ENCODE assay signal across 16 mouse cellular contexts in genomic region chr10:81579967-81580366, GRCm38 (mm10). TPM values are rescaled to one million over a fixed set of nuclear protein-coding genes. Genes with fewer than 3 reads are reported as not detected.
DNase-seq lines count a peak whose midpoint lies in the region; ATAC-seq and TF ChIP-seq lines count a peak whose summit lies in the region.
"Had no signal": no experiment of that assay in that cellular context is flagged by ENCODE, and none has a peak within 500 bp of the region (broad histone marks: within the 10 kb centered on the region; RNA-seq: fewer than 3 reads in every experiment).

No protein-coding gene starts in this region.

- no peak for TF ChIP-seq EP300 in ES-Bruce4 (IDR thresholded peaks at IDR 0.05; ENCODE audit: insufficient read depth, low read depth, low read length)
- no peak for TF ChIP-seq EP300 in liver, postnatal 0 days (IDR thresholded peaks at IDR 0.05; ENCODE audit: low read depth)

- peaks cover 11% of the 10 kb centered on the region for H3K27me3 ChIP-seq in kidney, embryonic 16.5 days (ENCODE audit: insufficient read depth, low read length)
- H3K27me3 ChIP-seq in kidney, adult 2 months (replicated peaks; ENCODE audit: control insufficient read depth, insufficient read depth, low read length) = no peaks in the 10 kb centered on the region
- no peaks in the 10 kb centered on the region for H3K27me3 ChIP-seq in ES-Bruce4 (ENCODE audit: control insufficient read depth, insufficient read depth, low read length, poor library complexity, severe bottlenecking)
- H3K27me3 ChIP-seq in liver, postnatal 0 days (ENCODE audit: insufficient read depth, low read length) = peaks cover 13% of the 10 kb centered on the region; the same call in 1 of the 2 replicates
- H3K27me3 ChIP-seq: lung, embryonic 15.5 days had no signal

- no peak overlapping the region for H3K27ac ChIP-seq in kidney, embryonic 16.5 days (ENCODE audit: low read length)
- H3K27ac ChIP-seq in kidney, adult 2 months (ENCODE audit: insufficient read depth, low read depth, low read length) = no peak overlapping the region
- no peak overlapping the region for H3K27ac ChIP-seq in ES-Bruce4 (ENCODE audit: insufficient read depth, low read length)
- H3K27ac ChIP-seq in liver, postnatal 0 days (ENCODE audit: low read depth) = no peak overlapping the region
- H3K27ac ChIP-seq: forebrain, embryonic 12.5 days; hindbrain, embryonic 14.5 days; left cerebral cortex, adult 2 months; limb, embryonic 12.5 days; lung, embryonic 15.5 days; neural tube, embryonic 12.5 days had no signal

- H3K36me3 ChIP-seq in kidney, embryonic 16.5 days (ENCODE audit: insufficient read depth, low read length) = peaks cover 9% of the 10 kb centered on the region; the same call in 1 of the 2 replicates
- no peaks in the 10 kb centered on the region for H3K36me3 ChIP-seq in kidney, adult 2 months (ENCODE audit: control insufficient read depth, insufficient read depth, low read length)
- H3K36me3 ChIP-seq in ES-Bruce4 (ENCODE audit: control insufficient read depth, insufficient read depth, low read length, poor library complexity, severe bottlenecking) = no peaks in the 10 kb centered on the region
- H3K36me3 ChIP-seq in liver, postnatal 0 days (replicated peaks; ENCODE audit: insufficient read depth, low read length) = no peaks in the 10 kb centered on the region
- H3K36me3 ChIP-seq: forebrain, embryonic 12.5 days; neural tube, embryonic 12.5 days had no signal

- ATAC-seq in cerebellum, adult (ENCODE audit: insufficient number of reproducible peaks, low FRiP score, low TSS enrichment) = no peak
- ATAC-seq in kidney, embryonic 16.5 days (ENCODE audit: low FRiP score, low TSS enrichment) = no peak
- peak; percentile 26; the same call in 1 of the 2 replicates for ATAC-seq in liver, postnatal 0 days
- ATAC-seq: intestine, embryonic 16.5 days had no signal

- H3K4me2 ChIP-seq in kidney, embryonic 16.5 days (replicated peaks; ENCODE audit: low read depth, low read length) = peak overlapping the region; percentile 35; the same call in 1 of the 2 replicates
- peak overlapping the region; percentile 42 for H3K4me2 ChIP-seq in liver, postnatal 0 days (ENCODE audit: low read depth, low read length)
- H3K4me2 ChIP-seq: forebrain, embryonic 12.5 days; hindbrain, embryonic 14.5 days; neural tube, embryonic 12.5 days had no signal

- TF ChIP-seq CTCF in kidney, adult 2 months (conservative IDR thresholded peaks at IDR 0.05; ENCODE audit: insufficient read depth, insufficient read length, low read depth, low read length) = no peak
- TF ChIP-seq CTCF in ES-Bruce4 (IDR thresholded peaks at IDR 0.05; ENCODE audit: low read depth, low read length) = no peak
- no peak for TF ChIP-seq CTCF in liver, postnatal 0 days (IDR thresholded peaks at IDR 0.05; ENCODE audit: low read depth)

- peaks cover 45% of the 10 kb centered on the region for H3K4me1 ChIP-seq in kidney, embryonic 16.5 days (ENCODE audit: insufficient read depth, low read length)
- no peaks in the 10 kb centered on the region for H3K4me1 ChIP-seq in kidney, adult 2 months (ENCODE audit: control insufficient read depth, insufficient read depth, low read length)
- H3K4me1 ChIP-seq in ES-Bruce4 (ENCODE audit: control insufficient read depth, insufficient read depth, low read length) = peaks cover 3% of the 10 kb centered on the region
- peaks cover 16% of the 10 kb centered on the region for H3K4me1 ChIP-seq in liver, postnatal 0 days (ENCODE audit: insufficient read depth)

- 69% methylated on average over 4 of the region's 4 CpGs for WGBS in kidney, embryonic 16.5 days
- WGBS in kidney, adult 2 months = 61% methylated on average over 4 of the region's 4 CpGs
- WGBS in liver, postnatal 0 days (ENCODE audit: insufficient replicate concordance) = 59% methylated on average over 4 of the region's 4 CpGs

- DNase-seq in cerebellum, adult 9-10 months = peak; percentile 80
- no peak for DNase-seq in kidney, adult 2 months
- no peak for DNase-seq in liver, postnatal 0 days
- DNase-seq in layer of hippocampus, postnatal 36 days = no peak
- no peak for DNase-seq in embryo, embryonic 11 days
- DNase-seq: gastrocnemius, postnatal 36 days had no signal

- TF ChIP-seq POLR2A in kidney, adult 2 months (IDR thresholded peaks at IDR 0.05; ENCODE audit: low read depth, low read length) = no peak
- TF ChIP-seq POLR2A in ES-Bruce4 (IDR thresholded peaks at IDR 0.05; ENCODE audit: insufficient read depth, low read length) = no peak

- H3K9ac ChIP-seq in kidney, embryonic 16.5 days (replicated peaks; ENCODE audit: low read length) = no peak overlapping the region
- no peak overlapping the region for H3K9ac ChIP-seq in ES-Bruce4 (ENCODE audit: low read depth, poor library complexity, severe bottlenecking)
- H3K9ac ChIP-seq in liver, postnatal 0 days (replicated peaks) = no peak overlapping the region
- H3K9ac ChIP-seq: hindbrain, embryonic 14.5 days; limb, embryonic 12.5 days; lung, embryonic 15.5 days; neural tube, embryonic 12.5 days had no signal

- no peaks in the 10 kb centered on the region for H3K9me3 ChIP-seq in kidney, embryonic 16.5 days (ENCODE audit: low read length)
- no peaks in the 10 kb centered on the region for H3K9me3 ChIP-seq in ES-Bruce4 (replicated peaks; ENCODE audit: control insufficient read depth, insufficient read depth, low read length, poor library complexity, severe bottlenecking)
- H3K9me3 ChIP-seq in liver, postnatal 0 days (ENCODE audit: low read length) = no peaks in the 10 kb centered on the region
- H3K9me3 ChIP-seq: forebrain, embryonic 12.5 days; limb, embryonic 12.5 days; lung, embryonic 15.5 days; neural tube, embryonic 12.5 days had no signal

- H3K4me3 ChIP-seq in kidney, embryonic 16.5 days (ENCODE audit: low read length) = no peak overlapping the region
- no peak overlapping the region for H3K4me3 ChIP-seq in kidney, adult 2 months (ENCODE audit: insufficient read depth, low read depth, low read length)
- H3K4me3 ChIP-seq in ES-Bruce4 (ENCODE audit: low read depth, low read length) = 0 out of 2 replicates have a peak overlapping the region, but pooled peaks have one; percentile 11
- no peak overlapping the region for H3K4me3 ChIP-seq in liver, postnatal 0 days (ENCODE audit: low read depth, low read length)
- H3K4me3 ChIP-seq: forebrain, embryonic 12.5 days; left cerebral cortex, adult 2 months; limb, embryonic 12.5 days; lung, embryonic 15.5 days; neural tube, embryonic 12.5 days had no signal

RNA-seq across cellular contexts. Expression of gene Tle2, which starts 5.6 kb away (rescaled TPM):
- 41.0 and 52.0 TPM in 2 replicates for polyA plus RNA-seq in kidney, embryonic 16.5 days (2015; fragmentation: Nextera tagmentation; extraction: Ambion mirVana)
- 63.7 and 93.5 TPM in 2 replicates for polyA plus RNA-seq in kidney, adult 2 months (2012; rRNA removed)
- polyA plus RNA-seq in ES-Bruce4 (2011; ENCODE audit: insufficient read depth, insufficient read length, low read depth, missing spikeins) = 3.1 and 3.8 TPM in 2 replicates
- 1.2 and 2.2 TPM in 2 replicates for polyA plus RNA-seq in liver, postnatal 0 days (2015; fragmentation: Nextera tagmentation; extraction: Ambion mirVana)
- 10 to 100 TPM; 33.2 to 33.9 TPM for total RNA-seq in layer of hippocampus, postnatal 36 days (2021)

RNA-seq across cellular contexts. Expression of gene Aes, which starts 20.7 kb away (rescaled TPM):
- polyA plus RNA-seq in kidney, embryonic 16.5 days (2015; fragmentation: Nextera tagmentation; extraction: Ambion mirVana) = 322 and 487 TPM in 2 replicates
- 2,250 and 2,535 TPM in 2 replicates for polyA plus RNA-seq in kidney, adult 2 months (2012; rRNA removed)
- 148 and 152 TPM in 2 replicates for polyA plus RNA-seq in ES-Bruce4 (2011; ENCODE audit: insufficient read depth, insufficient read length, low read depth, missing spikeins)
- polyA plus RNA-seq in liver, postnatal 0 days (2015; fragmentation: Nextera tagmentation; extraction: Ambion mirVana) = 256 and 266 TPM in 2 replicates
- 100 to 1,000 TPM; 667 to 720 TPM for total RNA-seq in layer of hippocampus, postnatal 36 days (2021)

RNA-seq across cellular contexts. Expression of gene Tle6, which starts 20.9 kb away (rescaled TPM):
- 18.5 and 22.8 TPM in 2 replicates for polyA plus RNA-seq in kidney, embryonic 16.5 days (2015; fragmentation: Nextera tagmentation; extraction: Ambion mirVana)
- 3.9 and 4.3 TPM in 2 replicates for polyA plus RNA-seq in kidney, adult 2 months (2012; rRNA removed)
- polyA plus RNA-seq in ES-Bruce4 (2011; ENCODE audit: insufficient read depth, insufficient read length, low read depth, missing spikeins) = 15.0 and 18.5 TPM in 2 replicates
- polyA plus RNA-seq in liver, postnatal 0 days (2015; fragmentation: Nextera tagmentation; extraction: Ambion mirVana) = 2.9 and 3.0 TPM in 2 replicates
- total RNA-seq in layer of hippocampus, postnatal 36 days (2021) = 1 to 10 TPM; 1.3 to 3.0 TPM

RNA-seq across cellular contexts. Expression of gene BC025920, which starts 26.1 kb away (rescaled TPM):
- polyA plus RNA-seq in kidney, embryonic 16.5 days (2015; fragmentation: Nextera tagmentation; extraction: Ambion mirVana) = 0.66 and 0.82 TPM in 2 replicates
- 1.0 and 1.1 TPM in 2 replicates for polyA plus RNA-seq in kidney, adult 2 months (2012; rRNA removed)
- polyA plus RNA-seq in ES-Bruce4 (2011; ENCODE audit: insufficient read depth, insufficient read length, low read depth, missing spikeins) = 3.2 and 3.9 TPM in 2 replicates
- polyA plus RNA-seq in liver, postnatal 0 days (2015; fragmentation: Nextera tagmentation; extraction: Ambion mirVana) = 0.13 TPM in 2 replicates
- total RNA-seq in layer of hippocampus, postnatal 36 days (2021) = 1 to 10 TPM; 3.6 to 3.9 TPM

RNA-seq across cellular contexts. Expression of gene Gna11, which starts 35.0 kb away (rescaled TPM):
- polyA plus RNA-seq in kidney, embryonic 16.5 days (2015; fragmentation: Nextera tagmentation; extraction: Ambion mirVana) = 92.3 and 92.7 TPM in 2 replicates
- 93.0 and 107 TPM in 2 replicates for polyA plus RNA-seq in kidney, adult 2 months (2012; rRNA removed)
- 32.0 and 35.3 TPM in 2 replicates for polyA plus RNA-seq in ES-Bruce4 (2011; ENCODE audit: insufficient read depth, insufficient read length, low read depth, missing spikeins)
- 18.3 and 19.2 TPM in 2 replicates for polyA plus RNA-seq in liver, postnatal 0 days (2015; fragmentation: Nextera tagmentation; extraction: Ambion mirVana)
- total RNA-seq in layer of hippocampus, postnatal 36 days (2021) = 100 to 1,000 TPM; 113 to 117 TPM
